Mouse (Mus musculus) megakaryocyte-erythroid progenitor cell, adult 5-6 weeks (primary cell): Measurements from ENCODE around the gene Baz2a. TPM values are rescaled to one million over a fixed set of nuclear protein-coding genes. Genes with fewer than 3 reads are reported as not detected.

Experiments used
- ATAC-seq: replicated peaks from 2 replicates; pipeline ENCODE4 v1.8.0; 2016; ENCODE audit warnings: mild to moderate bottlenecking, inconsistent platforms; ENCODE audit not compliant: severe bottlenecking, poor library complexity, low FRiP score, low TSS enrichment
- total RNA-seq, 2 experiments: library from RNA; stranded (forward) in 1 of 2; stranded (reverse) in 1 of 2; fragments of 200-1000, 215-1000 nt in 1 of 2; fragments of >200 nt in 1 of 2; fragmentation: Nextera tagmentation in 1 of 2; gene quantifications; 2 replicates each; pipeline ENCODE4 v1.2.3; 2014 to 2017

The Baz2a gene
- total RNA-seq, 2 experiments from 2014 or later, result 14.3 to 44.6 TPM

DNA sequence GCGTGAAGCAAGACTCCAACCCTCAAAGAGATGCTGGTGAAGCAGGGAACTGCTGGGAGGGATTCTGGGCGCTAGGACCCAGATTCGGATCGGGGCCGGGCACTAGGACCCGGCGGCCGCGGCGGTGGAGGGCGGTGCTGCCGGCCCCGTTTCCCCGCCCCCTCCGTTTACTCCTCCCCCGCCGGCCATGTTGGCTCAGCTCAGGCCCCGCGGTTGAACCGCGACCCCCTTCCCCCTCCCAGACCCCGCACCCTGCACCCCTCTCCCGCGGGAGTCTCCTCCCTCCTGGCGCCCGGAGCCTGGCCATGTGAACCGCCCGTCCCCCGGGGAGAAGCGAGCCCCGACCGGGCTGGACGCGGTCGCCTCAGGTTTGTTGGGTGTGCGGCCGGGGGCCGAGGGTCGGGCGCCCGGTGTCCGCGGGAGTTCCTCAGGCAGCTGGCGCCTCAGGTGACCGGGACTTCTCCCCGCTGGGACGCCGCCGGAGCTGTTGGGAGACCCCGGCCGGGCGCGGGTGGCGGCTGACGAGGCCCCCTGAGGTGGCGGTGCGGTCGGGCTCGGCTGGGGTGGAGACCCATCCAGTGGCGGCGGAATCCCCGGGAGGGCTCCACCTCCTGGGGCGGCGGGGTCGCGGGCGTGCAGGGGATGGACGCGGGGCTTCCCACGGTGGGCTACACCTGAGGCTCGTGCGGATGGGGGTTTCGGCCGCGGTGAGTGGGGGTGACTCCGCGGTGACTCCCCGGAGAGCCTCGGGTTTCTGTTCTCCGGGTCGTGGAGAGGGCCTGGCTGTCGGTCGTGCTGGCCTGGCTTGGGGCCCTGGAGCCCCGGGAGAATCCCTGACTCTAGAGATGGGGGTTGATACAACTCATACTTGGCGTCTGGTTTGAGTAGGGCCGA is 5.6 kb downstream of the Baz2a start:
- ATAC-seq, result peak; percentile 51

DNA sequence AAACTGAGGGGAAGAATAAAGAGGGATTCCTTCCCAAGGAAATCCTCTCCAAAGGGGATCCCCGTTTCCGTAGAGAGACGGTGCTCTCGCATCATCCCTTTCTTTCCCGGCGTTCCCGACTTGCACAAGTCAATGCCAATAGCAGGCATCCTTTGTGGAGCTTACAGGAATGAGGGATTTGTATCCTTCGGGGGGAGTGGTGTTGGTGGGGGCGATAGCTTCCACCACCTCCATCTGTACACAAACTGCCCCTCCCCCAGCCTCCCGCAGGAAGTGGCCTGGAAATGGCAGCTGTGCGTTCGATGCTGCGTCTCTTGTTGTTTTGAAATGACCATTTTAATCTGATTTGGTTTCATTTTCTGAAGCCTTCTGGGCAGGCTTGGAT is 6.2 kb downstream of the Baz2a start:
- no peak for ATAC-seq

DNA sequence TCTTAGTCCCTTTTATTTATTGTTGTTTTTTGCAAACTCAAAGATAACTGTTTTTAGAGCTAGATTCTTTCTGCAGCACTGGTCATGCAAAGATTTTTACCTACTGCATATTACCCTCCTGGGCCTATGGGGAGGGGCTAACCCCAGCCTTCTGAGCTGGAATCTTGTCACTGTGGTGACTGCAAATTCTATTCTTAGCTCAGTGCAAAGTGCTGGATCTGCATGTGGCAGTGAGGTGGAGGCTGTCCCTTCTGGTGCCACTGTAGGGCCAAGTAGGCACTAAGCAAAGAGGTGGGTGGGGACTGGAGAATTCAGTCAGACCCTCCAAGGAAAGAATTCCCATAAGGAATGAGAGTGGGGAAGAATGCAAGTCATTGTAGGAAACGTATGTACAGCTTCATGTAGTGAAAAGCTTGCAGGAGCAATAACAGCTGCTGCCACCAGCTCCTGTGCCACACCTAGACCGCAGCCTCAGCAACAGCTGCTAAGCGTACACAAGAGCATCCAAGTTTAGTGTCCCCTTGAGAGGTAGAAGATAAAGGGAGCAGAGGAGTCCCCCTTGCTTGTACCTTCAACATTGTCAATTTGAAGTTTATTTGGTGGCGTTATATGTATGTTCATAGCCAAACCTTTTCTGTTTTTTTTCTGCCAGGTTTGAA is 18.9 kb downstream of the Baz2a start:
- ATAC-seq, result no peak

DNA sequence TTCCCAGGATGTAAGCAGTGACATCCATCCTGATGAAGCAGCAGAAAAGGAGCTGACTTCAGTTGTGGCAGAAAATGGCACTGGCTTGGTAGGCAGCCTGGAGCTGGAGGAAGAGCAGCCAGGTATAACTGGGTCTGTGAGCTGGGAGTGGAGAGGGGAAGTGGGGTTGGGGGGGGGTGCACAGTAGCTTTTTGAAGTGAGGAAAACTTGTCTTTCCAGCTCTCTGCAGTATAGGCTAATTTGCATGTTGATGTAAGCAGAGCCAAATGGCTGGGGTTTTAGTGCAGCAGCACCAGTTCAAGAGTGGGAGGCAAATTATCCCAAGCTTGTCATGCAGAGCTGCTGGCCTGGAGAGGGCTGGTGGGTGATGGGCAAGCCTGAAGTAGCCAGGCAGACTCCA is 19.9 kb downstream of the Baz2a start:
- ATAC-seq, result no peak

DNA sequence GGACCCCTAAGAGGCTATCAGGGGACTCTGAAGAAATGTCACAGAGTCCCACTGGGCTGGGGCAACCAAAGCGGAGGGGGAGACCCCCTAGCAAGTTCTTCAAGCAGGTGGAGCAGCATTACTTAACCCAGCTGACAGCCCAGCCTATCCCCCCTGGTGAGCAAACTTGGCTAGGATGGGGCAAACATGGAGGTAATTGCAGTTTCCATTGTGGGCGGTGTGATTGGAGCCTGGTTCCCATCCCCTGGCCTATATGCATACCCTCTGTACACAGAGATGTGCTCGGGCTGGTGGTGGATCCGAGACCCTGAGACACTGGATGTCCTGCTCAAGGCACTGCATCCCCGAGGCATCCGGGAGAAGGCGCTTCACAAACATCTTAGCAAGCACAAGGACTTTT is 32.5 kb downstream of the Baz2a start:
- ATAC-seq, result no peak

DNA sequence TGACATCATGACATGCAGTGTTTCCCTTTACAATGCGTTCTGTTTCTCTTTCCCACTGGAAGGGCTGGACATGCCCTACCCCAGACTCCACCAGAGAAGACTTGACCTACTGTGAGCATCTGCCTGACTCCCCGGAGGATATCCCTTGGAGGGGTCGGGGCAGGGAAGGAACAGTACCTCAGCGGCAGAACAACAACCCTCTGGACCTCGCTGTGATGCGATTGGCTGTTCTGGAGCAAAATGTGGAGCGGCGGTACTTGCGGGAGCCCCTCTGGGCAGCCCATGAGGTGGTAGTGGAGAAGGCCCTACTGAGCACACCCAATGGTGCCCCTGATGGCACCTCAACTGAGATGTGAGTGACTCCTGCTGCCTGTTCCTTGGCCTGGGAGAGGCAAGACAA is 33.5 kb downstream of the Baz2a start:
- no peak for ATAC-seq

DNA sequence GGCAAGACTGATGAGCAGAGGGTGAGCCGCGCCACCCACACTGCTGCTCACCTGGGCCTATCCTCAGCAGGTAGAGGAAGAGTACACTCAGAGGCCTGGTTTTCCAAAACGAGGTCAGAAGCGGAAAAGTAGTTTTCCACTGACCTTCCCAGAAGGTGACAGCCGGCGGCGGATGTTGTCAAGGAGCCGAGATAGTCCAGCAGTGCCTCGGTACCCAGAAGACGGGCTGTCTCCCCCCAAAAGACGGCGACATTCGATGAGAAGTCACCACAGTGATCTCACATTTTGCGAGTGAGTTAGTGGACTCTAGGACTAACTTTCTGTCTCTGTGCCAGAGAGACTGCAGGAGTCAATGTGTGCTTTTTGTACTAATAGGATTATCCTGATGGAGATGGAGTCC is 34.6 kb downstream of the Baz2a start:
- no peak for ATAC-seq

DNA sequence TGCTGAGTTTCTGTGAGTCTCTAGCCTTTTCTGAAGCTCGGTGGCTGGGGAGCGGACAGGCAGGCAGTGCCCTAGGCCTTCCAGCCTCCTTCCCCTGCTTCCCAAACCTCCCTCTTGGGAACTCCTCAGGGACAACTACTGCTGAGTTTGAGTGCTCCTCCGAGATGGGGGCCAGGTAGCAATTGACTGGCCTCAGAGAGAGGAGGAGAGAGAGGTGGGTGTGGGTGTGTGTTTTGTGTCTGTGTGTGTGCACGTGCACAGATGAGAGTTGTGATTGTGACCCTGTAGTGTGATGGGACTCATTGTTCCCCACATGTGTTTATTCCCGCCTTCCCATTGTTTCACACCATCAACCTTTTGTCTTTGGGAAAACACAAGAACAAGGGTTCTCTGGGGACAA is 36.1 kb downstream of the Baz2a start:
- no peak for ATAC-seq

DNA sequence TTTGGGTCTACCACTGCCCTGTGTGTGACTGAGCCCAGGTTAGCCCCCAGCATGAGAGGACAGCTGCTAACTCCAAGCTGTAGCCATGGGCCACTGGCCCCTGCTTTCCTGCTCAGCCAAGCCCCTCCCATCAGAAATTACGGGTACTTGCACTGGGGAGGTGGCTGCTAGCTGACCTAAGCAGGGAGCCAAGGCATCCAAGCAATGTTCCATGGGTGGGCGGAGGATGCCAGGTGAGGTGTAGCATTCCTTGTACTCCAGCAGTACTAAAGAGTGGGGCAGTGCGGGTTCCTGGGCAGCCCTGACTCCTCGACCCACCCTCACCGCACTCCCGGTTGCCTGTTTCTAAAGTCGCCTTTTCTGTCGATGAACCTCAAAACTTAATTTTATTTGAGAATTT is 36.8 kb downstream of the Baz2a start:
- ATAC-seq, result no peak

DNA sequence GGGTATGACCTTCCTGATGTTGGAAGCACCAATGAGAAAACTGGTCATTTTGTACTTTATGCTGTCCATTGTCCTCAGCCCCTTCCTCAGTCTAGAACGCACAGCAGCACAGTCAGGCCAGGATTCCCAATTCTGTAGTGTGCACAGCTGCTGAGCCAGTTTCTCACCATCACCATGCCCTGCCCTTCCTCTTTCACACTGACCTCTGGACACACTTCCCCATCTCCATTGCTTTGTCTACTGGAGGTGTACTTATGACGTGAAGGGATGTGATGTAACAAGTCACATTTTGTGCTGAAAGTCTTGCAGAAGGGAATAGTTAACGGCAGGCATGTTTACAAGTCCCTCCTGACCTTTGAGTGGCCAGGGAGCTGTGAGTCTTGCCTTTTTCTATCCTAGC is 39.9 kb downstream of the Baz2a start:
- no peak for ATAC-seq

DNA sequence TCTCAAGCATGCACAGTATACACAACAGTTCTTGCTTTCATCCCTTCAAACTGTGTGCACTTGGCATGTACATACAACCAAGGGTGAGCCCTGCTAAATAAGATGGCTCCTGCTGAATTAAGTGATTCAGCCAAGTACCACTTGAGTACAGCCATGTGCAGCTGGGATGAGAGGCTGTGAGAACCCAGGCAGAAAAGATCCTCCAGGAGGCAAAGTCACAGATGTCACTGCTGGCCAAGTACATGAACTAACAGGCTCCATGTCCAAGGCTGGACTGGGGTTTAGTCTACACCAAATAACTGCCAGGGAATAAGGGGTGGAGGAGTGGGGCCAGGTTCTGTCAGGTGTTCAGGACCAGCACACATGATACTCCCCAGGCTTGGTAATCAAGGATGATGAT is 40.4 kb downstream of the Baz2a start:
- no peak for ATAC-seq

DNA sequence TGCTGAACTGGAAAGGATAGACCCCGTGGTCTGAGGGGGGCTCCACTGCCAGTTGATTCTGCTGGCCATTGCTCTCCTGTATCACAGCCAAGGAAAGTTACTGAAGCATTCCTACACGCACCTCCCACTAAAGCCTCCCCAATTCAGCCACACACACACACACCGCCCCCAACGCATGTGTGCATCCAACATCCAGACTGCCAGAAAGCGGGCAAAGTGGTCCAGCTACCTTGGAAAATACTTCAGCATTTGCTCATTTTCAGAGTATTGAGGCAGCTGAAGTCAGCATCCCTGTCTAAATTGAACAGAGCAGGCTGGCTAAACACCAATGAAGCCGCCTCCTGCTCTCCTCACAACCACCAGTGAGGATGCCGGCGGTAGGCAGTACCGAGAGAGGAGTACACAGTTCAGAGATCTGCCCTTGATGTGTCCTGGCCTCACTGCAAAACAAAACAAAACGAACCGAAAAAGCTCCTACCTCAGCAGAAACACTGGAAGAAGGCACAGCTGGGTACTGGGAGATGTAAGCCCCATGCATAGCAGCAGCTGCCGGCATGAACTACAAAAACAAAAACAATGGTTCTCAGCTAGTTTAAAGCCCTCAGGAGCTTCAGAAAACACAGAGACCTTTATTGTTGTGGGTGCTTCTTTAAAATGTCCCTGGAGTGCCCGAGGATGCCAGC is 42.4 kb downstream of the Baz2a start:
- no peak for ATAC-seq

DNA sequence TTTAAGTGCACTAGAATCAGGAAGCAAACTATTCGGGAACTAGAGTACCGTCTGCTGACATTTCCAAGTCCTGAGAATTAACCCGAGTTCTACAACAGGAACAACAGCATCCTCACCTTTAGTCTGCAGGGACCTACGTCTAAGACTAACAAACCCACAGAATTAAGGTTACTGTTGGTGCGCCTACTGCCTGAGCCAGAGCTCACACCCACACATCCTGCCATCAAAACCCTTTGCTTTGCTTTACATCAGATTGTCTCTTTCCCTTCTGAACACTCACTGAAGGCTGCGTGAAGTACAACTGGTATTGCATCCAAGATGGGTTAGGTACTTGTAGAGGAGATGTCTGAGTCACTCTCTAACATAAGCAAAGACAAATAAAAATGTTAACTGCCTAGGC is 44.0 kb downstream of the Baz2a start:
- no peak for ATAC-seq

DNA sequence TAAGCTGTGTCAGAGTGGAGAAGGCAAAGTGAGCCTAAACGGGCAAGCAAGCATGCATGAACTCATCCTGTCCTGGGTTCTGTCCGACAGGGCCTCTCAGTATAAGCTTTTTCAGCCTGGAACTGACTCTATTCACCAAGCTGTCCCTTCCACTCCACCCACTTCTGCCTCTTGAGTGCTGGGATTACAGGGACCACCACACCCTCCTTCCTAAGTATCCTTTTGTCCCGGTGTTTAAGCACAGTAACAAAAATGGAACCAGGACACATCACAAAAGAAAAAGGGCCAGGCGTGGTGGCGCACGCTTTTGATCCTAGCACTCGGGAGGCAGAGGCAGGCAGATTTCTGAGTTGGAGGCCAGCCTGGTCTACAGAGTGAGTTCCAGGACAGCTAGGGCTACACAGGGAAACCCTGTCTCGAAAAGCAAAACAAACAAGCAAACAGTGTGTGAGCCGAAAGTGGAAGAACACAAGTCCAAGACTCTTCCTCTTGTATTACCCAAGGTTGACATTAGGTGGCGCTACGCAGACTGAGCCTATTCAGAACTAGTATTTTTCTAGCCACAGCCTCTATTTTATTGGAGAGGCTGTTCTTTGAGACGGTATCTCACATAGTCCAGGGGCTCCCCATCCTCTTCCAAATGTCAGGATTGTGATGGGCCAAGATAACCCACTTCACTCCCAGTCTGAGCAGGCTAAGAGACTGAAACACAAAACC is 49.0 kb downstream of the Baz2a start:
- ATAC-seq, result peak; percentile 82

DNA sequence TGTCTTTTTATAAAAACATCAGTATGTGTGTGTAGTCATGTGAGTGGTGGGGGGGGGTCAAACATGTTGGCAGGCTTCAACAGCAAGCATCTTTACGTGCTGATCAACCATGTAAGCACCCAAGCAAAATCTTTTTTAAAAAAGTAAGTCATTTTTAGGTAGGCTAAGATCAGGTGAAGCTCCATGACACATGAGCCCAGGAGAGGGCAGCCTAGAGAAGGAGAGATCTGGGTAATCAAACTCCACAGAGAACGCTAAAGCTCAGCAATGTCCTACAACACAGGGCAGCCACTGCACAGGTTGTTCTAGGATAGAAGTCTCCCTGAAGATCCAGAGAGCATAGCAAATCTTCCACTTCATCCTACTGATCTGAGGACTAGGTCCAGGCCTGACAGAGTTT is 50.8 kb downstream of the Baz2a start:
- ATAC-seq, result no peak

DNA sequence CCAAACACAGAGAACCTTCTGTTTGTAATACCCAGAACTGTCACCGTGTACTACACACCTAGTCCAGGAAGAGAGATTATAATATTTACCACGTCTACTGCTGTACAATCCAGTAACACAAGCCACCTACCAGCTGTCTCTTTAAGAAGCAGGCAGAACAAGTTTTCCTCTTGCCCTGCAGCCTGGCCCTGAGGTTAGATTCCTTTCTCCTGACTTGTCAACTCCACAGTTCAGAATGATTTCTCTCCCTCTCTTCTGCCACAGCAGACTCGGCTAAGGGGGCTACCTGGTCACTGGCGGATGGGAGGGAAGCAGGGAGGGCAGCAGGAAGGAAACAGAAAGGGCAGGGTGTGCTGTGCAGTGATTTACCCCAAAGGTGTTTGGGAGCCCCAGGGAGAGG is 52.3 kb downstream of the Baz2a start:
- no peak for ATAC-seq

DNA sequence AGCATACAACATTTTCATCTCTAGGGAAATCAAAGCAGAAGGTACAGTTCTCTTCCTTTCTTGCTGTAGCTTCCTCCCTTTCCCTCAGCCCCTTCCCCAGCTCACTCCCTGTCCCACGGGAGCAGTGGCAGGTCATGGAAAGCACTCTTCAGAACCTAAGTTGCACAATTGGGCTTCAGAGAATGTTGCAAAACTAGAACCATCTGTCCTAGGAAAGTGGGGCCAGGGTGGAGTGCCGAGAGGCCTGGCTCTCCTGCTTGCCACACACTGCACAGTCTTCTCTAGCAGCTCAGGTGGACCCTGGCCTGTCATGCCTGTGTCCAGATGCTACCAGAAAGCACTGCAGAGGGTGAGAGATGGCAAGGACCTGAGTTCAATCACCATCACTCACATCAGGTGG is 53.6 kb downstream of the Baz2a start:
- no peak for ATAC-seq

DNA sequence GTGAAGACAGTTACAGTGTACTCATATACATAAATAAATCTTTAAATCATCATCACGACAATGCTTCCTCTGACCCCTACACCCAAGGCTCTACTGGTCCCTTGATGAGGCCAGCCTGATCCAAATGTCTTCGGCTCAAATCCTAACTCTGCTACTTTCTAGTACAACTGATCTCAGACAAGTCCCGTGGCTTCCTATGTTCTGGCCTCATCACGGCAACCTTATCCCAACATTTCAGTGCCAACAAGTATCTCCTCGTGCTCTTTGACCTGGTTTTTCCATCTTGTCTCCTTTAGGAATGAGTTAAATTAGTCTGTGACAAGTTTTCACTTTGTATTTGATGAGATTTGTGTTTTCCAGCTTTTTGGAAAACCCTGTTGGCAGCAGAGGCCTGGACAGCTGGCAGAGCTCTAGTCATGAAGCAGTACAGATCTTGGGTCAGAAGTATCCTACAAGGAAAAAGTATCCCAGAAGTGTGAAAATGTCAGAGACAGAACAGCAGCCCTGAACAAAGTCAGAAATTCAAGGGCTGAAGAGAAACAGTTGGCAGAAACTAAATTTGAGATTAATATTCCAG is 57.5 kb downstream of the Baz2a start:
- no peak for ATAC-seq

DNA sequence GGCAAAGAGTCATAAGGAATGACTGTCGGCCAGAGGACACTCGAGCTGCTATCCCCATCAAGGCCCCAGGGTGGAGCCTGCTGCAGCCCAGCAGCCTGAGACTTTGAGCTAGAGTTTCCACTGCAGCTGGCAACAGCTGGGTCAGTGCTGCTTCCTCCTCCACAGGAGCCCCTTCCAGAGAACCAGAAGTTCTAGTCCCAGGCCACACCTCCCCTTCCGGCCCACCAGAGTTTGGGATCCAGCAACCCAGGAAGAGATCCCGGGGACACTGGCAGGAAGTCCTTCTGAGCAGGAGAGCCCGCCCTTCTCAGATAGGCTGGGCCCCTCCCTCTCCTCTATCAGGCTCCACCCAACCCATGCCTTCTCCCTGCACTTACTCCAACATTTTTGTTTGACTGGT is 58.2 kb downstream of the Baz2a start:
- peak; percentile 99 for ATAC-seq

DNA sequence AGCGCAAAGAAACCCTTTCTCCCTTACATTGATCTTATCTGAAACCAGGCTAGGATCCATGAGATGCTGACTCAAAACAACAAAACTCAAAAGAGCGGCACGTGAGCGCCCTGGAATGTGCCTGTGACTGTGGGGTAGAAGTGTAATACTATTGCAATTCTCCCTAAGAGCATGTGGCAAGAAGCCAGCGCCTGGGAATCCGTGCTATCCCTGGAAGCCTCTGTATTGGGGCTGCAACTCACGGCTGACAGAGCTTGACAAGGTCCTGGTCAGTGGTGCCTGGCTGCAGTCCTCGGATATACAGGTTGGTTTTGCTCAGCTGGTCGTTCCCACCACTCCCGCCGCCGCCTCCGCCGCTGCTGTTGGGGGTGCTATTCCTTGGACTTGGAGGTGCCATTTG is 59.6 kb downstream of the Baz2a start:
- no peak for ATAC-seq
